Mouse (Mus musculus) telencephalon, adult 2 months (tissue): Measurements from ENCODE around the gene G3bp2.

Experiments
- DNase-seq: peaks from one replicate; pipeline ENCODE4 v3.0.0-alpha.2; 2011; ENCODE audit warnings: low read depth, low spot score

G3bp2 gene

GRCm38 (mm10) chr5:92101601-92102000 lies 18.1 kb upstream of the G3bp2 start:
- no peak for DNase-seq

DNA sequence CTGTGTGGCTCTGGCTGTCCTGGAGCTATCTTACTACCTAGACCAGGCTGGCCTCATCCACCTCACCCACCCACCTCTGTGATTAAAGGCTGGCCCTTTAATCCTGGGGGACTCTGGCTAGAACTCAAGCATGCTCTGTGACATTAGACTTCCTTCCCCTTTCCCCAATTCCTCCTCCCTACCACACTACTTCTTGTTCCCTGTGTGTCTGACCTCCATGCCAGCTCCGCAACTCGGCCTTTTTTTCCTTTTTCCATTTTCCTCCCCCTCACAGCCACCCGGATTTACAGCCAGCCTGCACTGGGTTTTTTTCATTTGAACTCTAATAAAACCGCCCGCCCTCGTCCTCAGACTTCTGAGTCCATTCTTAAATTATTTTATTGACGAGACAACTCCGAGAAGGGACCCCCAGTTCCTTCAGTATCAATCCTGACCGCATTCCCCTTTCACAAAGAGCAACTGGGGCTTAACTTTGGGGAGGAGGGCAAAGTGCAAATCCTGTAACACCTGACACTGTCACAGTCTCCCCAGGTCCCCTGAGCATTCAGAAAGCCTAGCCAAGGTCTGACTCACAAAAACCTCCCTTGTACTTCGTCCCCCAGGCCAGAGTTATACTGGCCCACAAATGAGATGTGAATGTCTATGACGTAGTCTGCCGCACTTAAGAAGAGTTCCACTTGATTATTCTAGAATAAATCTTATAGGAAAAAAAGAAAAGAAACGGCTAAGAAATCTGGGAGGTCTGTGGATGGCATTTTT lies 15.0 kb upstream of the G3bp2 start:
- no peak for DNase-seq

DNA sequence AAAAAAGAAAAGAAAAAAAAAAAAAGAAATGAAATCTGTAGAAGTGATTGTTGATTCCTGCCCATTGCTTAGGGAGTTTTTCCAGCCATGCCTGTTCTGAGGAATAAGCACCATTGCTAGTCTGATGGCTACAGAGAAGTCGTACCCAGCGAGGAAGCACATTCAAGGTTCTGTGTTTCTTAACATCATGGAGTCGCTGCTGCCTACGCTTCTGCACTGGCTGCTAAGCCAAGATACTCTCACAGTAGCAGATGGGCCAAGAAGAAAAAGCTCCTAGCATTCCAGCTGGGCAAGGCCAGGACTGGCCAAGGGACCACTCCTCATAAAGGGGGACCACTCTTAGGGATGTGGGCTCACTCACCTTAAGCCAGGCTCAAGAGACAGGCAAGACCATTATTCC lies 14.3 kb upstream of the G3bp2 start:
- DNase-seq: no peak

- DNase-seq: no peak
Measured at GRCm38 (mm10) chr5:92096786-92097185, 13.3 kb upstream of the G3bp2 start.

DNA sequence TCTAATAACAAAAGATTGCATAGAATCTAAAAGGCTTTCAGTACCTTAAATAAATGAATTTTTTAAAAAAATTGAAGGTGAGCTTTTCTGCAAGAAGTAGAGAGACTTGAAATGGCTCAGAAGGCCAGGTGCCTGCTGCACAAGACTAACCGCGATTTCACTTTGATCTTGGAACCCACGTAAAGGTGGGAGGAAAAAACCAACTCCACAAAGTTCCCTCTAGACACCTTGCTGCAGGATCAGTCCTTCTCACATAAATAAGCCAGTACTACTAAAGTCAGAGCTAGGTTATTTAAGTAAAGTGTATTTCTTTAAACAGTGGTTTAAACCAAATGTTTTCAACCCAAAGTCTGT lies 10.5 kb upstream of the G3bp2 start:
- no peak for DNase-seq

GRCm38 (mm10) chr5:92093263-92094061 lies 9.9 kb upstream of the G3bp2 start:
- DNase-seq: no peak

DNA sequence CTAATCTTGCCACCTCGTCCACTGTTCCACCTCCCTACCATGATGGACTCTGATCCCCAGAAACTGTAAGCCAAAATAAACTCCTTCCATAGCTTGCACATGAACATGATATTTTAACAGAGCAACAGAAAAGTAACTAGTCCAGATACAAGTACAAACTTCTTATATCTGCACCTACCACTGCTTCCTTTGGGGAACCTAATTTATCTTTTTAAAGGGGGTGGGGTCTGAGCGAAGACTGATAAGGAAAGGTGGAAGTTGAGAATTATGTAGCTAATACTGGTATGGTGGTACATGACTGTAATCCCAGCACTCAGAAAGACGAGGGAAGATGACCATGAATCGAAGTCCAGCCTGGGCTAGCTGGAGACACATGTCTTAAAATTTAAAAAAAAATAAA lies 4.0 kb upstream of the G3bp2 start:
- DNase-seq: no peak

DNA sequence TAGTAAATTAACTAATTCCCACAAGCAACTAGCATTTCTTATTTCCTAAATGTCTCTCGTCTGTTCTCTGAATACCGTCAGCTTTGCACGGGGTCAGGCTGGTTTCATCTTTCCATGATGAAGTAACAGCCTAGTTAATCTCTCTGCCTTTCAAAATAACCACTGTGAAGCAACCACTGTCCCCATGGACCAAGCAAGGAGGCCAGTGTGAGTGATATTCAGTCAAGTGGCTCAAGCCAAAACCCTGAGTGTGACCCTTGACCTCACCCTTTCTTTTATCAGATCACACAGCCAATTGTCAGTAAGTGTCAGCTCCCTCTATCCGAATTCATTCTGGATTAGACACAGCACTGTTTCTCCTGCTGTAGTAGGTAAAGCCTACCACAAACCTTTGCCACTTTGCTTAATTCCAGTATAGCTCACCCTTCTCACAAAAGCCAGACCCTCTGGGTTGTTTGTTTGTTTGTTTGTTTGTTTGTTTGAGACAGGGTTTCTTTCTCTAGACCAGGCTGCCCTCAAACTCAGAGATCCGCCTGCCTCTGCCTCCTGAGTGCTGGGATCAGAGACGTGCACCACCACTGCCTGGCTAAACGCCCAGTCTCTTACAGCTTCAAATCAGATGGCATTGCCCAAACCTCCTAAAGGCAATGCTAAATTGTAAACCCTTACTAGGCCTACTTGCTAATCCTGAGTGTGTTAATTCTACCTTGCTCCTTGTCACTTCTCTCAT lies 2.5 kb upstream of the G3bp2 start:
- no peak for DNase-seq

GRCm38 (mm10) chr5:92085246-92085645 lies 1.7 kb upstream of the G3bp2 start:
- DNase-seq: no peak

DNA sequence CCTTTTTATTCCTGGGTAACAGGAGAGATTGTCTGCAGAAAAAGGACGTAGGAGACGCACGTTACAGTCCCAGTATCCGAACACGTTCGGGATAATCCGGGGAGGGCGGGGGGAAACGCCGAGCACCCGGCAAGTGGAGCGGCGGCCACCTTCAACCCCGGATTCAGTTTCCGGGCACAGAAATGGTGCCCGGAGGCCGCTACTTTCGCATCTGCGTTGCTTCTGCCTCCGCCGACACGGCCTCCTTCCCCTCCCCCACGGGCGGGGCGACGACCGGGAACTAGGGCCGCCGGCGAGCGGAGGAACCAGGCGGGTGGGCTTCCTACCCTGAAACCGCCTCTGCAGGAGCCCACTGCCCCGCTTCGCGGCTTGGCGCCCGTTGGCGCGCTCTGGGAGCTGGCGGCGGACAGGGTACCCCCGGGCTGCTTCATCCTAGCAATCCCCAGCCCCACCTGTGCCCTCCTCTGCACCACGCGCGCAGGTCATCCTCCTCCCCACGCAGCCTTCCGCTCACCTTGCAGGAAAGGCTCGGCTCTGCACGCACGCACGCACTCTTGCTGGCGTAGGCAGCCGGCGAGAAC lies 608 bp downstream of the G3bp2 start:
- DNase-seq: no peak

GRCm38 (mm10) chr5:92081326-92081725 lies 2.2 kb downstream of the G3bp2 start:
- no peak for DNase-seq

GRCm38 (mm10) chr5:92080400-92080799 lies 3.1 kb downstream of the G3bp2 start:
- DNase-seq: no peak

GRCm38 (mm10) chr5:92079304-92079703 lies 4.2 kb downstream of the G3bp2 start:
- no peak for DNase-seq

GRCm38 (mm10) chr5:92078751-92079150 lies 4.8 kb downstream of the G3bp2 start:
- DNase-seq: no peak

- DNase-seq: no peak
Measured at GRCm38 (mm10) chr5:92076273-92076672, 7.2 kb downstream of the G3bp2 start.

DNA sequence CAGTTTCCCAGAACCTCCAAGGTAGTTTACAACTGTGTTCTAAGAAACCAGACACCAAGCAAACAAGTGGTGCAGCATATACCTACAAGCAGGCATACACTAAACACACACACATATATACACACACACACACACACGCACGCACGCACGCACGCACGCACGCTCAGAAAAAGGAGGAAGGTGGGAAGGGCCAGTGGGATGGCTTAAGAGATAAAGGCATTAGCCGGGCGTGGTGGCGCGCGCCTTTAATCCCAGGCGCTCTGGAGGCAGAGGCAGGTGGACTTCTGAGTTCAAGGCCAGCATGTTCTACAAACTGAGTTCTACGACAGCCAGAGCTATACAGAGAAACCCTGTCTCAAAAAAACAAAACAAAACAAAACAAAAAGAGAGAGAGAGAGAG lies 9.5 kb downstream of the G3bp2 start:
- DNase-seq: no peak

GRCm38 (mm10) chr5:92063192-92063591 lies 20.3 kb downstream of the G3bp2 start:
- DNase-seq: no peak

GRCm38 (mm10) chr5:92052866-92053265 lies 30.7 kb downstream of the G3bp2 start:
- DNase-seq: no peak

- no peak for DNase-seq
Measured at GRCm38 (mm10) chr5:92050419-92050818, 33.1 kb downstream of the G3bp2 start.

DNA sequence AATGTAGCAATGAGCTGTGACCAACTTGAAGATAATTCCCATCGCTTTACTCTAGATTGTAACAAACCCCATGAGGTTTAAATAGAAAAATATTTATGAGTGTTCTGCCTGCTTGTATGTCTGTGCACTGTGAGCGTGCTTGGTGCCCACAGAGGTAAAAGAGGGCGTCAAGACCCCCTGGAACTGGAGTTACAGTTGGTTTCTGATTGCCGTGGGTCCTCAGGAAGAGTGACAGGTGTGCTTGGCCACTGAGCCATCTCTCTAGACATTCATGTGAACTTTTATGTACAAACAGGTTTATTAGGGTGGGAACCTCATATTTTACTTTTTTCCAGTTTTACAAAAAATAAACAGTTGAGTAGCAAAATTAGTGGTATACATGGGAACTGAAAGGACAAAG lies 39.7 kb downstream of the G3bp2 start, which contains the start of gene Cdkl2:
Gene Cdkl2 (minus strand): TSS at position 101 of the 400 bp plus-strand sequence.
- no peak for DNase-seq

- DNase-seq: peak; percentile 91
Measured at GRCm38 (mm10) chr5:92042377-92043348, 40.9 kb downstream of the G3bp2 start.
